Mouse (Mus musculus) splenic B cell, adult 2 months (primary cell): ENCODE data around the gene Pias3.
"Not testable (repeated sequence)": the region's sequence is repeated elsewhere in the genome, so short reads cannot be mapped to it uniquely, and the experiment has no call there.

Experiments
- DNase-seq: peaks from one replicate; pipeline ENCODE4 v3.0.0-alpha.2; 2011; ENCODE audit warnings: low read depth, low spot score
- H3K27me3 ChIP-seq: 2 replicates; pipeline ENCODE4 v1.6.1; 2012; ENCODE audit warnings: mild to moderate bottlenecking, low read length, moderate library complexity, mixed read lengths; ENCODE audit not compliant: control insufficient read depth, poor library complexity, insufficient read depth, severe bottlenecking
- H3K36me3 ChIP-seq: 2 replicates; pipeline ENCODE4 v1.6.1; 2012; ENCODE audit warnings: mild to moderate bottlenecking, low read length, moderate library complexity, mixed read lengths; ENCODE audit not compliant: control insufficient read depth, poor library complexity, insufficient read depth, severe bottlenecking

Pias3 gene

DNA sequence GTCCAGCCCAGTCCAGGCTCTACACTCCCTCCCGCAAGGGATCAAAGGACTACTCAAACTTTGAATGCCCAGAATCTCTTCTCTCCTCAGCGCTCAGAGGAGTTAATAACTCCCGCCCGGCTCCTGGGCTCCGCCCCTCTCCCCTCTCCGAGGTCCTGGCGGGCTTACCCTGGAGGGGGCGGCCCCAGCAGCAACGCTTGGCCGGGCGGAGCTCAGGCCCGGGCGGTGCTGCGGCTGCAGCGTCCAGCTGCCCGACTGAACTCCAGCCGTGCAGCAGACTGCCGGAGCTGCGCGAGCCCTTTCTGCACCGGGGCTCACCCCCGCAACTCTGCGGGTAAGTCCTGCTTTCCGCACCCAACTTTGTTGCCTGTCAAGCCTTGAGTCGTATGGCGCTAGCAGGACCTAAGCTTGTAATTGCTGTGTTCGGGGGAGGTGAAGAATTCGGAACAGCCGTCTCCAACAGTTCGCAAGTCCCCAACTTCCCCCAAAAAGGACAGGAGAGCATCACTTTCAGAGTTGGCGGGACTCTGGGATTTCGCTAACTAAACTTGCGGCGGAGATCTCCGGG lies at the start of gene Pias3:
Gene Pias3 (plus strand): TSS at position 187 of the 568 bp plus-strand sequence.
- no peaks in the 10 kb centered on the region for H3K36me3 ChIP-seq
- no peaks in the 10 kb centered on the region for H3K27me3 ChIP-seq
- DNase-seq = peak; percentile 59

DNA sequence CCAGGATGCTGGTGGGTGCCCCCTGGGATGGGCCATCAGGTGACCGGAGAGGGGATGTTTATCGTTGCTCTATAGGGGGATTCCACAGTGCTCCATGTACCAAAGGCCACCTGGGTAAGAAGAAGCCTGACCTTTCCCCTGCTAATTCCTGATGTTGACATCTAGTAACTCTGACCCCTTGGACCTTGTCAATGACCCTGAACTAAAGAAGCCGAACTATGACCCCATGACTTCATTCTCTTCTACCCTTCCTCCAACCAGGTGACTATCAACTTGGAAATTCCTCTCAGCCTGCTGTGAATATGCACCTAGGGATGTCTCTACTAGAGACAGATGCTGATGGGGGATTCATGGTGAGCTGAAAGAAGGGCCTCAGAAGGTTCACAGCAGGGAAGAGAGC lies 48.8 kb upstream of the Pias3 start:
- DNase-seq = no peak
- Histone ChIP-seq H3K36me3 (peaks cover 2% of the 10 kb centered on the region; the same call in 1 of the 2 replicates), H3K27me3 (no peaks in the 10 kb centered on the region)

DNA sequence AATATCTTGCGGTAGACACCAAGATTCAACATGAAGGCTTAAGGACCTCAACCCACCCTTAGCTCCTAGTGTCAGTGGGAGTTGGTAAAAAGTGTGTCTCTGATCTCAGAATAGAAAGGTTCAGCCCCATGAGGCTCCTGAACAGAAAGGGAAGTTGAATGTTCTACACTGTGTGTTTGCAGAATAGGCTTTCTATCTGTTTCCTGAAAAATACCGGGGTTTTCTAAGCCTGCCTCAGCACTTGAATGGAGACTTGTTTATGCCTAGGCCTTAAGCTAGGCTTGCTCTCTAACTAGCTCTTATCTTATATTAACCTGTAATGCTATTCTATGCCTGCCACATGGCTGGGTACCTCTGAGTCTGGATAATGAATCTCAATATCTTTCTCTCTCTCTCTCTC lies 35.3 kb upstream of the Pias3 start:
- peak; percentile 33 for DNase-seq
- H3K36me3 ChIP-seq = no peaks in the 10 kb centered on the region
- no peaks in the 10 kb centered on the region for H3K27me3 ChIP-seq

DNA sequence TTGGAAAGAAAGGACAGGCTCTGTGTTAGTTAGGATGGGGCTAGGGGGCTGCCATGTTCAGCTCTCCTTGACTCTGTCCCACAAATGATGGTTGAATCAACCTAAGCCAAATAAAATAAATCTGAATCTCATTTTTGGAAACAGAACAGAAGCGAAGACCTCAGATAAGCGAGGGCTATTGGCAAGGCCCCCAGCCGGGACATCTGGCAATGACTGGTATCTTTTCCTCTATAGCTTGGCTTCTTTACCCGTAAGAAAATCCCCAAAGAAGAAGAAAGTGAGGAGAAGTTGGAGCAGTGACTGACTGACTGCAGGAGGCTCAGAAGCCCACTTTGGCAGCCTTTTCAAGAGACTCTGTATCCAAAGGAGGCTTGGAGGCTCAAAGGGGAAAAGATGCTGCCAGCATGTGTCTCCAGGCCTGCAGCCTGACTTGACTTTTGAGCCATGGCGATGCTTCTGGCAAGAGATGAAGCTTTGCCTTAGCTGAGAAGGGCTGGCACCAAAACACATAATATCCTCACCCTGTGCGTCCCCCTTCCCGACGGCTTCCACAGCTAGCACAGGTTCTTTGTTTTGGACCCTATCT lies 33.4 kb upstream of the Pias3 start:
- Histone ChIP-seq H3K27me3 (no peaks in the 10 kb centered on the region), H3K36me3 (no peaks in the 10 kb centered on the region)
- no peak for DNase-seq

DNA sequence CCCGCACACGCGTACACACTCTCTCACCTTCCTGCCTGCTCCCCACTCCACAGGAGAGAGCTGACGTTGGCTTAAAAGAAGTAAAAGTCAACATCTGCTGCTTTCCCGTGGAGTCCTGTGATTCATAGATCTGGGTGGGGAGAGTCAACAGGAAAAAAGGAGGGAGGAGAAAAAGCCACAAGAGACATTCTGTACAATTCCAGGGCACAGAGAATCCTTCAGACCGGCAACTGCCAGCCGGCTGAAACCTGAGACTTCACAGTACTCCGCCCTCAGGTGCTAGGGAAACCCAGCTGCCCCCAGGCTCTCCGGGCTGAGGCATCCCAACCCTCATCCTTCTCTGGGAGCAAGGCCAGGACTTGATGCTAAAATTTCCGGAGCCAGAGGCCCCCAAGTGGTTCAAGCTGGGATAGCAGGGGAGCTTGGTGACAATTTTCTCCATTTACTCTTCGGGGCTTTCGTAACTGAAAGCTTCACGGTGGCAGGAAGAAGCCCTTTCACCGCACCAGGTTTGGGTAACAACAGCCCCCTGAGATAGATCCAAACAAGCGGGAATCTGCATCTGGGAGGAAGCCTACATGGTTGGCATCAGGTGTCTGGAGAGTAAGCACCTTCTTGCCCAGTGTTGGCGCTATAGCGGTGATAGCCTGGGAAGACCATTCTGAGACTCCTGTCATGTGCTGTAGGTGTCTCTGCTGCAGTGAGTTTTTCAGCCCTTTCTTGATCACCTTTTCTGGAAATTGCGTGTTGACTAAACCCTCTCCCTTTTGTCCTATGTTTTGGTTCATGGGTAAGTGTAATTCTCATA lies 32.5 kb upstream of the Pias3 start:
- Histone ChIP-seq H3K36me3 (no peaks in the 10 kb centered on the region), H3K27me3 (no peaks in the 10 kb centered on the region)
- DNase-seq = peak; percentile 72

DNA sequence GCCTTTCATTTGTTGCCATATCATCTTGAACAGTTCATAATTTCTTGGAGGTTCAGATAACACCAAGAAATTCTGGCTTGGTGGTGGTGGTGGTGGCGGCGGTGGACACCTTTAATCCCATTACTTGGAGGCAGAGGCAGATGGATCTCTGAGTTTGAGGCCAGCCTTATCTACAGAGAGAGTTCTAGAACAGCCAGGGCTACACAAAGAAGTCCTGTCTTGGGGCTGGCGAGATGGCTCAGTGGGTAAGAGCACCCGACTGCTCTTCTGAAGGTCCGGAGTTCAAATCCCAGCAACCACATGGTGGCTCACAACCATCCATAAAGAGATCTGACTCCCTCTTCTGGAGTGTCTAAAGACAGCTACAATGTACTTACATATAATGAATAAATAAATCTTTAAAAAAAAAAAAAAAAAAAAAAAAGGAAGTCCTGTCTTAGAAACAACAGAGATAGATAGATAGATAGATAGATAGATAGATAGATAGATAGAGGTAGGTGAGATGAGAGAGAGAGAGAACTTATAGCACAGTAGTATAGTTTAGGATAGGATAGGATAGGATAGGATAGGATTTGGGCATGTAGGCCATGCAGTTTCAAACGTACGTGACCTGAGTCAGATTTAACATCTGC lies 30.3 kb upstream of the Pias3 start:
- not testable (repeated sequence) for H3K27me3 ChIP-seq, H3K36me3 ChIP-seq, DNase-seq

DNA sequence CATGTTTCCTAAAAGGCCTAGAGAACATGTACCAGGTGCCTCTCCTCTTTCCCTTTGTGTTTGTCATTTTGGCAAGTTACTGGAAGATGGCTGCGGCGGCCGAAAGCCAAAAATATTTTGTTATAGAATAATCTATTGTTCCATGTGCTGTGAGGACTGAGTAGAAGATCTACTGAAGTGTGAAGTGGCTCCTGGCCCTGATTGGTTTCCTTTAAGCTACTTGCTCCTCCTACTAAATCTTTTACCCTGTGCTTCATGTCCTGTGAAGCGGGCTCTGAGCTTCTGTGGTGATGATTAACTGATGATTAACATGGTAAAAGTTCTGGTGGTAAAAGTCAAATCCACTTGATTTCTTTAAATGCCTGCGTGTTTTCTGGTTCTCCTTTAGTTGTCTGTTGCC lies 29.3 kb upstream of the Pias3 start:
- H3K27me3 ChIP-seq = no peaks in the 10 kb centered on the region
- DNase-seq = no peak
- H3K36me3 ChIP-seq = no peaks in the 10 kb centered on the region

DNA sequence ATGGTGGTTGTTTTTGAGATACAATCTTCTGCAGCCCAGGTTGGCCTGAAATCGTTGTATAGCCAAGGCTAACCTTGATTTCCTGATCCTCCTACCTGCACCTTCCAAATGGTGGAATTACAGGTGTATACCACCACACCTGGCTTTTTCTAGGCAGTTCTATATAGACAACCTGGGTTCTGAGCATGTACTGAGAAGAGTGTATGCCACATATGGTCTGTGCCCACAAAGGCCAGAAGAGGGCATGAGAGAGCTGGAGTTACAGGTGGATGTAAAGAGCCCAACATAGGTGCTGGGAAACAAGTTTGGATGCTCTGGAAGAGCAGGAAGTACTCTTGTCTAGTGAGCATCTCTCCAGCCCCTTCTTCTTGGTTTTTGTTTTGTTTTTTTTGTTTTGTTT lies 28.9 kb upstream of the Pias3 start:
- peak; percentile 62 for DNase-seq
- Histone ChIP-seq H3K36me3 (no peaks in the 10 kb centered on the region), H3K27me3 (no peaks in the 10 kb centered on the region)

DNA sequence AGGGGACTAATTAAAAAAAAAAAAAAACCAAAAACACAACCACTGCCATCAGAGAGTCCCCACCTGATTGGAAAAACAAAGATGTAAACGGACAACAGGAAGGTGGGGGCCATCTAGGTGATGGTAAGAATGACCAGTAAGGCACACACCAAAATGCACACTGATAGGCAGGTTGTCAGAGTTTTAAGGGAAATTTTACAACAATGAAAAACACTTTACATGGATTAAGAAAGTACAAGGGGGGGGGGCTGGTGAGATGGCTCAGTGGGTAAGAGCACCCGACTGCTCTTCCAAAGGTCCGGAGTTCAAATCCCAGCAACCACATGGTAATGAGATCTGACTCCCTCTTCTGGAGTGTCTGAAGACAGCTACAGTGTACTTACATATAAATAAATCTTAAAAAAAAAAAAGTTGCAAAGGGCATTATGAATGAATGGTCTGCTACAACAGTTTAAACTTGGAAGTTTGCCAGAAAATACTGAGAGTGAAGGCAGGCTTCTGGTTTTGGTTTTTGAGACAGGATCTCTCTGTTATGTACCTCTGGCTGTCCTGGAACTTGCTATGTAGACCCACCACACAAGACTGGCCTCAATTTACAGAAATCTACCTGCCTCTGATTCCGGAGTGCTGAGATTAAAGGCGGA lies 27.6 kb upstream of the Pias3 start:
- H3K36me3 ChIP-seq = no peaks in the 10 kb centered on the region
- no peak for DNase-seq
- H3K27me3 ChIP-seq = no peaks in the 10 kb centered on the region

DNA sequence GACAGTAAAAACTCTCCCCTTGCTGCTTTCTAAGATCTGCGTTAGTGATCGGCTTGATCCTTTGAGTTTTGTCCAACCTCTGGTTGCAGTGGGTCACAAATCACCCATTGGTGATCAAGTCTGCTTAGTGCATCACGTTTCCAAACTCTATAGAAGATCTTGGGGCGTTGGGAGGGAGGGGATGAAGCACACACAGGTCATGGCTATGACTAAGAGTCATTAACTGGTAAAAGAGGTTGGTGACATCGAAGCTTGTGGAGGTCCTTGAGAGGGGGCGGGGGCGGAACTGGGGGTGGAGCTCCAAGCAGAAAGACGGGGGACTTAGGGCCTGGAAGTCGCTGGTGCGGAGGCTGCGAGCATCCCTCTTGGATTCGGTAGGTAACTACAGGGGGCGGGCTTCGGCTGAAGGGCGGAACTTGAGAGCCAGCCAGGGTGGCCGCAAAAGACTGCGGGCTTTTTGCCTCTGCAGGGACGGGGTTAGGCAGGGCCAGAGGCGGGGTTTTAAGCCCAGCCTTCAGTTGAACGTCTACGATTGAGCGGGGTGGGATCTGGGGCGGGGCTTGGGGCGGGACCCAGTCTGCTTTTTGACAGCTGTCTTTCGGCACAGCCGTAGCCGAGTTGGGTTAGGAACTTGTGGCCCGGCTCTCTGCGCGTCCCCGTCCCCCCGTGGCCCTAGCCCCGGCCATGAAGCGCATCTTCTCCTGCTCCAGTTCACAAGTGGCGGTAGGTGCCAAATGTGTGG lies 26.3 kb upstream of the Pias3 start, which contains the start of gene Ankrd35:
Gene Ankrd35 (plus strand): TSS at position 405 of the 742 bp plus-strand sequence.
- peak; percentile 92 for DNase-seq
- Histone ChIP-seq H3K27me3 (no peaks in the 10 kb centered on the region), H3K36me3 (no peaks in the 10 kb centered on the region)

DNA sequence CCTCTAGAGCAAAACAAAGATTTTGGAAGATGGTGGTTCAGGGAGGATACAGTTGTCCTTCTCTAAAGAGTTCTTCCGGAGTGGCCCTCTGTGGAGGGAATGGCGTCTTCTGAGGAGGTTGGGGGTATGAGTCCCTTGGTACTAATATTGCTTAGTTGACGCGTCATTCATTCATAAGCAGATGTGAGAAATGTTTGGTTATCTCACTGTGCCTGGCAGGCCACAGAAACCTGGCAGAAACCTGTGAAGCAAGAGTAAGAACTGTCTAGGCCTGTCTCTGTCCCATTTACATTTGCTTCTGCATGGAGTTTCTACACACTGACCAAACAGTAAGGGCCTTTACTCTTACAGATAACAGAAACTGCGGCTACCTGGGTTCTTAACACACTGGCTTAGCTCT lies 24.7 kb upstream of the Pias3 start:
- no peak for DNase-seq
- no peaks in the 10 kb centered on the region for H3K36me3 ChIP-seq
- H3K27me3 ChIP-seq = no peaks in the 10 kb centered on the region

DNA sequence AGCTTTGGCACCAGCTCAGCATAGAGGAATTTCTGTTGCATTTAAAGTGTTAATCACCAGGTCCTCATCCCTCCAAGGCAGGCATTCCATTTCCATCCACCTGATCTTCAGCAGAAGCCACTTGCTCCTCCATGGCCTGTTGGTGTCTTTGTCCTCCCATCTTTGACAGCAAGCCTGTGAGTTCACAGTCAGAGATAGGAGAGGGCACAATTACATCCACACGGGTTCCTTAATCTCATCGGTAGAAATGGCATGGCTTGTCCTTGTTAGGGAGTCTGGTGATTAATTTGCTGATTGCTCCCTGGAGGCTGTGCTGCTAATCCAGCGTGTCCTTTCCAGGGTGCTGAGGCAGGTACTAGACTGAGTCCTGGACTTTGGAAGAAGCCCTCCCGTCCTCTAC lies 22.7 kb upstream of the Pias3 start:
- H3K27me3 ChIP-seq = no peaks in the 10 kb centered on the region
- no peak for DNase-seq

DNA sequence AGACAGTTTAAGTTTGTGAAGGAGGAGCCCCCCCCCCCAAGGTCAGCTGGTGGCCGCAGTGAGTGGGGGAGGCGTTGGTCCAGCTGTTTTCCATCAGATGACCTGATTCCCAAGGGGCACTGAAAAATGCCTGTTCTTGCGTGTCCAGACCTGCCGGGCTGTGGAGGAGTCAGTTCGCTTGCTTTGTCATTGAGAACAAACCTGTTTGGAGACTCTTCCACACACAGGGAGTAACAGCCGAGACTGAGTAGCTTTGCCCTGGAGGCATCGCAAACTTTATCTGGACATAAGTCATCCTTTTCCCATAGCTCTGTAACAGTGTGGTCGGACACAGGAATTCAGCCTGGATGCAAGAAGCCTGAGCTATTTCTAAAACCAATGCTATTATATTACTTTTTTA lies 21.7 kb upstream of the Pias3 start:
- H3K27me3 ChIP-seq = no peaks in the 10 kb centered on the region
- H3K36me3 ChIP-seq = no peaks in the 10 kb centered on the region
- no peak for DNase-seq

More for the DNA sequence above, 22.7 kb upstream of the Pias3 start:
- no peaks in the 10 kb centered on the region for H3K36me3 ChIP-seq

DNA sequence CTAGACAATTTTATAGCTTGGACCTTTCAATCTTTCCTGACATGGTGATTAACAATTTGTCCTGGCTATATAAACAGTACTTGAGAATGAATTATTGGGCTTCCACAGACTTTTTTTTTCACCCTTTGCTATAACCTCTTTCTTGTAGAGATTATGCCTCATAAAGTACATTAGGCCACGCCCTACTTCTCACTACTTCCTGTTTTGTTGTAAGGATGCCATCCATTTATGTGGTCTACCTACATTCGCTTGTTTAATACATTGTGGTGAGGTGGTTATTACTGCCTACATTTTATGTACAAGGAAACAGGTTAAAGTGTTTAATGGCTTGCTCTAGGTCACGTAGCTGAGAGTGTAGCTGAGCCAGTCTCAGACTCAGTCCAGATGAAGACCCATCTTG lies 21.0 kb upstream of the Pias3 start:
- H3K27me3 ChIP-seq = no peaks in the 10 kb centered on the region
- no peaks in the 10 kb centered on the region for H3K36me3 ChIP-seq
- peak; percentile 45 for DNase-seq
